Mouse (Mus musculus): ENCODE measurements around the gene Mff. TPM values are rescaled to one million over a fixed set of nuclear protein-coding genes. Genes with fewer than 3 reads are reported as not detected.

Gene Mff
- 100 to 1,000 TPM; 136 to 140 TPM for total RNA-seq (2021)
- long read RNA-seq, experiment 1, transcript Mff-202 (9 exons, 1,894 nt) = major isoform, 22 of 151 reads
- long read RNA-seq, experiment 1, transcript Mff-212 (11 exons, 2,087 nt) = minor isoform, 12 of 151 reads
- long read RNA-seq, experiment 1, transcript Mff-201 (8 exons, 1,706 nt) = minor isoform, 7 of 151 reads
- long read RNA-seq, experiment 1, transcript Mff-208 (8 exons, 1,645 nt) = minor isoform, 7 of 151 reads
- long read RNA-seq, experiment 1, partial matches to known transcripts = 4 of 151 reads
- long read RNA-seq, experiment 1, other reads (novel, unspliced or antisense) = 99 of 151 reads
- long read RNA-seq, experiment 2, transcript Mff-201 (8 exons, 1,706 nt) = minor isoform, 9 of 216 reads
- long read RNA-seq, experiment 2, transcript Mff-208 (8 exons, 1,645 nt) = minor isoform, 6 of 216 reads
- long read RNA-seq, experiment 2, transcript Mff-202 (9 exons, 1,894 nt) = major isoform, 31 of 216 reads
- long read RNA-seq, experiment 2, transcript Mff-212 (11 exons, 2,087 nt) = minor isoform, 15 of 216 reads
- long read RNA-seq, experiment 2, partial matches to known transcripts = 3 of 216 reads
- long read RNA-seq, experiment 2, other reads (novel, unspliced or antisense) = 151 of 216 reads

- intact Hi-C loops (cut with DNase I) = loop anchor here (10.0 kb wide), 1 partner anchor 120 kb away; no protein-coding TSS in a partner anchor
- peak; percentile 89 to 92 for DNase-seq
Measured at GRCm38 (mm10) chr1:82724339-82725025, at the start of gene Mff. TSS of gene Mff (plus strand) at chr1:82724890.

DNA sequence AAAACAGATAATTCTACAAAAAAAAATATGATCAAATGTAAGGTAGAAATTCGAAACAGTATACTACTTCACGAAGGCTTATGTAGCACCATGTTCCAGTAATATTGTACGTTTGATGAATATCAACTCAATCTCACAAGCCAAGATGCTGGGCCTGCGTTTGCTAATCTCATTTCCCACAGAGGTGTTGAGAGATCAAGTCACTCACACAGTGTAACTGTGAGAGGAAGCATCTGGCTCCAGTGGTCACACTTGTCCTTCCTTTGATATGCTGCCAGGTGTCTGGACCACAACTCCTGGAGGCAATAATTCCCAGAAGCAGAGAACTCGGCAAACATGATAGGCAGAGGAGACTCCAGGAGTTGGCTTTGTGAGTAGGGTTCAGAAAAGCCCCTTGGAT lies 38.4 kb upstream of the Mff start:
- intact Hi-C loops (cut with DNase I) = no loop called here
- no peak for DNase-seq

DNA sequence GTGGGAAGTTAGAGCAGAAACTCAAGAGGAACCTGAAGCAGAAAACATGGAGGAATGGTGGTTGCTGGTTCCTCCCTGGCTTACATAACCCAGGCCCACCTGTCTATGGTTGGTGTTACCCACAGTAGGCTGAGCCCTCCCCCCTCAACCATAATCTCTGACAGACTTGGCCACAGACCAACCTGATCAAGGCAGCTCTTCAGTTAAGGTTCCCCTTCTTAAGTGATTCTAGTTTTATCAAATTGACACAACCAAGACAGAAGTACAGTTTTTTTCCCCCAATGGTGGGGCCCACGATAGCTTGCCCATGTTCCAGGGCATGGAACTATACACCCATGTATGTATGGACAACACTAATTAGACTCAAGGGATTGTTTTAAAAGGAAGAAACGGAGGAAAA lies 37.8 kb upstream of the Mff start:
- DNase-seq = no peak
- intact Hi-C loops (cut with DNase I) = no loop called here

DNA sequence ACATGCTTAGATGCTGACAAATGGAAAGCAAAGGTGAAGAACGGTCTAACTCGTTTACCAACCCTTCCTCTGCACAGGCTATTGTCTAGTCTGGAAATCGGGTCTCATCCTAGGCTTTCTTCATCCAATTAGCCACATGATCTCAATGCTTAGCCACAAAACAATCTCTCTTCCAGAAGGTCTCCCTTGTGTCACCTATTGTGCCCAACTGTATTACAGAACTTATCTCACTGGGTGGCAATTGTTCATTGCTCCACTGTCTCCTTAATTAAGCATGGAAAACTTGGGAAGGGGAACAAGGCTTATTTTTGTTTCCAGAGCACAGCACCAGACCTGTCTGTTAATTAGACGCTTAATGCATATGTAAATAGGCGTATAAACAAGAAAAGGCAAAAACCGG lies 36.8 kb upstream of the Mff start:
- intact Hi-C loops (cut with DNase I) = no loop called here

GRCm38 (mm10) chr1:82695915-82696314 lies 28.8 kb upstream of the Mff start:
- intact Hi-C loops (cut with DNase I) = no loop called here
- DNase-seq = no peak

More for the DNA sequence above, 36.8 kb upstream of the Mff start:
- no peak for DNase-seq

DNA sequence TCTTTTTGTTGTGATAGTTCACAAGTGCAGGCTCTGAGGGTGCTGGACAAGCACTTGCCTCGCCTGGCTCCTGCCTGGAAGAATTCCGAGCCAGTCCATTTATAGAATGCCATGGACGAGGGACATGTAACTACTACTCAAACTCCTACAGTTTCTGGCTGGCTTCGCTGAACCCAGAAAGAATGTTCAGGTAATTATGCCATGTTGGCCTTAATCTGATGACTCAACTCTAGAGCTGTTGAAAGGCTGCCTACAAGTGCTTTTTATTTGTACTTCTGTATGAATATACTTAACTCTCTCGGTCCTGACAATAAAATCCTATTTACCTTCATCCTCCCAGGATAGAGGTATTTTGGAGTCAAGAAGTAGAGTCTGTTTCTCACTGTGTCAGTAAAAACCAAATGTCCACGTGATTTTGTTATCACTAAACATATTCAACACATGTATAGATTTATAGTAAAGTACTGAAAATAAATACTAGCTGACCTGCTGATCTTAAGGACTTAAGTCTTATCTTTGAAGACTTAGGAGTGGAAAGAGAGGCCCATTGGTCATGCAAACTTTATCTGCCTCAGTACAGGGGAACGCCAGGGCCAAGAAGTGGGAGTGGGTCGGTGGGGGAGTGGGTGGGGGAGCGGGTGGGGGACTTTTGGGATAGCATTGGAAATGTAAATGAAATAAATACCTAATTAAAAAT lies 6.7 kb upstream of the Mff start:
- intact Hi-C loops (cut with DNase I) = no loop called here
- no peak for DNase-seq

DNA sequence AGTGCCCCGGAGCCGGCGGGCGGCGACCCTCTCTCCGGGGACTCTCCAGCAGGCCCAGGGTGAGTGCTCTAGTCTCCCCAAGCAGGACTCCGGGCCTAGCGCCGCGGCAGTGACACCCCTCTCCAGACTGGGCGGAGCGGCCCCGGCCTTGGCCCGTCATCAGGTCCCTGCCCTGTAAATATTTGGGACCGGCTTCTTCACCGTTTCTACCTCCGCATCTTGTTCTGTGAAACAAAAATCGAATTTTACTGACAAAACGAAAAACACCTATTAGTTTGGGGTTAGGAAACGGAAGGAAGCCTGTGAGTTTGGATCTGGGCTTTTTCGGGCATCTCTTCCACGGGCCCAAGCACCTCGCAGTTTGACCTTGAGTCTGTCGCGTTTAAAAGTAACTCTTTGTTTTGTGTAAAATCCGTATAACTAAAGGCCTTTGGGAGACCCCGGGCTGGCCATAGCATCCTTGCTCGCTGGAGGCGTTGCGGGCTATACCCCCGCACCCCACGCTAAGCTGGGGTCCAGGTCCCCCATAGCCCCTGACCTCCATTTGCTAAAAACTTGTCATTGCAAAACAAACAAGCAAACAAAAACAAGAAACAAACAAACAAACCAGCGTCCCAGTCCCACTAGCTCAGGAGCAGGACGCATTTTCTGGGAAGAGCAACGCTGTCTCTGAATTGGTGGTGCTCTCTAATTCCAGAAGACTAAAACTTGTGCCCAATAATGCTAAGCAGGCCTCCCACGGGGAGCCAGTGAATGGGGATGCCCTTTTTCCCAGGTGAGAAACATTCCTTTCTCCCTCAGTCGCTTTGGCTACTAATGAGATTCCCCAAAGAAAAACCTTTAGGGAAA lies 560 bp downstream of the Mff start:
- intact Hi-C loops (cut with DNase I) = loop anchor here (10.0 kb wide), 1 partner anchor 120 kb away; no protein-coding TSS in a partner anchor
- DNase-seq = peak in 1 of 2 experiments; percentile 15

DNA sequence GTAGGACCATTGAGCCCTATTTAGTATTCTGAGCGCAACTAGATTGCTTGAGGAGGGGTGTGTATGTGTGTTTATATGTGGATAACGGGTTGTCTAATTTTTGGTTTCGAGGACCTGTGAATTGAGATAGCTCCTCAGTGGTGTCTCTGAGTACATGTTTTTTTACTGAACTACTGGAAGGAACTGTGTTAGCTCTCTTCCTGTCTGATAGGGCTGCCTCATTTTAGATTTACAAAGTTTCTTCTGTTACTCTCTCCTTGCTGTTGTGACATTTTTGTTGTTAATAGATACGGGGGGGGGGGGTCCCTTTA lies 1.1 kb downstream of the Mff start:
- intact Hi-C loops (cut with DNase I) = loop anchor here (10.0 kb wide), 1 partner anchor 119 kb away; no protein-coding TSS in a partner anchor

DNA sequence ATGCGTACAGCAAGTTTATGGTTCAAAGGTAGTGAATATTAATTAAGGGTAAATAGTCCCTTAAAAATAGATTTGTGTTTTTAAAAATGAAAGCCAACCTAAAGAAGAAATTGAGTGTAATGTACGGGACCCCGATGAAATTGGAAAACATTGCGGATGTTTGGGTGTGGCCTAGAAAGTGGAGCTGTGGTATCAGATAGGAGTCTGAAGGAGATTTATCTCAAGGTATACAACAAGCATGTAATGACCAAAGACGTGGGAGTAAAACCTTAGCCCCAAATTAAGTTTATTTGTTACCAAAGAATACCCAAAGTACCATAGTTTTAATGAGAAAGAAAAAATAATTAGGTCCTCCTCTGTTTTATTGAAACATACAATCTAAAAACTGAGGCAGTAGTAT lies 1.8 kb downstream of the Mff start:
- intact Hi-C loops (cut with DNase I) = loop anchor here (10.0 kb wide), 1 partner anchor 118 kb away; no protein-coding TSS in a partner anchor
- no peak for DNase-seq

More for the DNA sequence above, 1.1 kb downstream of the Mff start:
- DNase-seq = no peak

GRCm38 (mm10) chr1:82733357-82733756 lies 8.7 kb downstream of the Mff start:
- DNase-seq = no peak
- intact Hi-C loops (cut with DNase I) = no loop called here

DNA sequence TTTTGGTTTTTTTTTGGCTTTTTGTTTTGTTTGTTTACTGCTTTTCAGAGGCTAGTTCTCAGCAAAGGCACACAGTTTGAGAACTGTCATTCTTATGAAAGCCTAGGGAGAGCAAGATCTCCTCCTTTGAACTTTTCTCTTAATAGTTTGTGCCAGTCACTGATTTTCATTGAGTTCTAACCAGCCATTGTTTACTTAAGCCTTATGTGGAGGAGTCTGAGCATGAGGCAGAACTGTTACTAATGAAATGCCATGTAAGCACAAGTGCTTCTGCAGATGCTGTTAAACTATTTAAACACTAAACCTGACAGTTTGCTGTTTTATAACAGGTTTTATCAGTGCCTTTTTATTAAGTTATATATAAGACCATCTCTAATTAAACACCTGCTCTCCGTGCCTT lies 13.4 kb downstream of the Mff start:
- intact Hi-C loops (cut with DNase I) = no loop called here

GRCm38 (mm10) chr1:82741539-82741938 lies 16.8 kb downstream of the Mff start:
- intact Hi-C loops (cut with DNase I) = no loop called here
- DNase-seq = no peak

More for the DNA sequence above, 13.4 kb downstream of the Mff start:
- DNase-seq = no peak

DNA sequence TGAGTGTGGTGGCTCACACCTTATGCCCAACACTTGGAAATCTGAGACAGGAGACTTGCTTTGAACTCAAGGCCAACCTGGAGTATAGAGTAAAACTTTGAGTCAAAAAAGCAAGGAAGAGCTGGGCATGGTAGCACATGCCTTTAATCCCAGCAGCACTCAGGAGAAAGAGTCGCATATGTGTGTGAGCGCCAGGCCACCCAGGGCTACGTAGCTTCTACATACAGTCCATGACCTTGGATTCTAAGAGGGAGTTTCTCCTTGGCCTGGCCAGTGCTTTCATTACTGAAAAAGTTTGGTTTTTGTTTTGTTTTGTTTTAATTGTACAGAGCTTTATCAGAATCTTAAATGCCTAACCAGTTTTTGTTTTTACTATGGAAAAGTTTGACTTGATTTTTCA lies 19.3 kb downstream of the Mff start:
- no peak for DNase-seq
- intact Hi-C loops (cut with DNase I) = no loop called here

DNA sequence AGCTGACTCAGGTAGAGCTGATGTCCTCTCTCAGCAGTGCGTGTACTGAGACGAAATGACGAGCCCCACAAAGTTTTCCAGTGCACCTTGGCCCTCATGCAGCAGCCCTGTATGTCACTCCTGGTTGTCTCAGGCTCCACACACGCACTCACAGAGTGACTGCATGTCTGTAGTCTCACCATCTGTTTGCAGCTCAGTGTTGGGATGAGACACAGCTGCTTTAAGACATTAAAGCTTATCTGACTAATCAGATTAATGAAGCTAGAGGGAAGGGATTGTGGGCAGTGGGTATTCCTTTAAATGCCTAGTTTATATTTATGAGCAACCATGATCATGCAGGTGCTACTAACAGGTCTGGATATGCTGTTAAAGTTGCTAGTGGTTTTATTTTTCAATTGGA lies 21.7 kb downstream of the Mff start:
- intact Hi-C loops (cut with DNase I) = no loop called here
- DNase-seq = no peak

DNA sequence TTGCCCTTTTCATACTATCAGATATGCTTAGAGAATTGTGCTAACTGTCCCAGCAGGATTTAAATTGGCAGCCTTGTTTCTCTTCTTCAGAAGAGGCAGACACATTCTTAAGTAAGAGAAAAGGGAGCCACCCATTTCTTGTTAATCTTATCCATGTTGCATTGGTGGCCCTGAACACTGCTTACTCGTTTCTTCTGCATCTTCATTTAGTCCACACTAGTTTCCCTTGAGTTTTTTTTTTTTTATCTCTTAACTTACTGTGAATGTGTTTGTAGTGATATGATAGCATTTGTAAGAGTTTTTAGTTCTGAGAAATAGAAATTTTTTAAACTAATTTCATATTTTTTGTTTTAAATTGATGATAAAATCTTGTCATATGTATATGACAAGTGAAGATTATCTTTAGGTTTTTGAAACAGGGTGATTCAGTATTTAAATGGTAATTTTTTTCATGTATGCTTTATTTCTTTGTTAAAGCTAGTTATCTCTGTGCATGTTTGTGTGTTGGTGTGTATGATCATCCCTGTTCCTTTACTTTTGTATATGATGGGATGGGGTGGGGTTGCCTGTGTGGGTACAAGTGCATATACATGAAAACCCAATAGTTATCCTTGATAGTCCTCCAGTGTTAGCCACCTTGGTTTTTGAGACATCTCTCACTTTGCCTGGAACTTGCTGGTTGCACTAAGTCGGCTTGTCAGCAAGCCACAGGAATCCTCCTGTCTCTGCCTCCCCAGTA lies 23.2 kb downstream of the Mff start:
- intact Hi-C loops (cut with DNase I) = no loop called here
- no peak for DNase-seq

GRCm38 (mm10) chr1:82759520-82759919 lies 34.8 kb downstream of the Mff start:
- intact Hi-C loops (cut with DNase I) = no loop called here
- DNase-seq = no peak

DNA sequence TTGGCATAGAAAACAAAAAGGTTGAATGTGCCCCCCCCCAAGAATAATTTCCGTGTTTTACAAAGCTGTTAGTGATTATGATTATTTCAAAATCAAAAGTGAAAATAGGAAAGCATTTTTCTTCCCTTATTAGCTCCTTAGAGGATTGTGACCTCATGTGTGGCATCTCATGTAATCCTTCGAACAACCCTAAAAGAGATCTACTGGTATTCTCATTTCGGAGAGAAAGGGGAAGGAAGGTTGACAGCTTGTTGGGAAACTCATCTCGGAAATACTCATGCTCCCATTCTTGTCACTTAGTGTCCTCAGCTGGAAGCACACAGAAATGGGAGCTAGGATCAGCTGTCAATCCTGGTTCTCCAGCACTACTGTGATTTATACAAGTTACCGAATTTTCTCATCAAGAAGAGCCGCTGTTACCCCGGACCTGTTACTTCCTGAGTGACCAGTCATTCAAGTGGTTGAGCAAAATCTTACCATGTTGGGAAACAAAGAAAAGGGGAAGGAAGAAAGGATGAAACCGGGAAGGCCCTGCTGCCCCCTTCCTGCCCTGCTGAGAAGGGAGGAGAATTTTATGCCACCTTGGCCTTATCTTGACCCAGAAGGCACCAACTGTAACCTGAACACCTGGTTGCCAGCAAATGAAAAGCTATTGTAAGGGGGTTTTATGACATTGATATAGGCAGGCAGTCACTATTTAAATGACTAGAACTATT lies 36.9 kb downstream of the Mff start:
- intact Hi-C loops (cut with DNase I) = no loop called here
- DNase-seq = no peak

DNA sequence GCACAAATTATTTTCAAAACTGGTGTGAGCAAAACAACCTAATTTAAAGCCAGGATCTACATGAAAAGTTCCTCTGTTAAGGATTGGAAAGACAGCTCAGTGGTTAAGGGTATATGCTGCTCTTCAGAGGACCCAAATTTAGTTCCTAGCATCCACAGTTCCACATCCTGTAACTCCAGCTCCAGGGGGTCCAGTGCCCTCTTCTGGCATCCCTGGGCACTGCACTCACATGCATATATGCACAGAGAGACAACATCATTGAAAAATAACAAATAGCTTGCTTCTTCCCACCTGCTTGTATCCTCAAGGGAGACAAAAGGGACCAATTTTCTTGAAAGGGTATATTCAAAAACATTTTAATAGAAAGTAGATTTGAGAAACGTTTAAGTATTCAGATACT lies 37.6 kb downstream of the Mff start:
- intact Hi-C loops (cut with DNase I) = no loop called here
- no peak for DNase-seq

- no peak for DNase-seq
- intact Hi-C loops (cut with DNase I) = no loop called here
Measured at GRCm38 (mm10) chr1:82766227-82766626, 41.5 kb downstream of the Mff start.

All from gastrocnemius, postnatal 36 days (tissue).